Mouse (Mus musculus) midbrain, embryonic 12.5 days (tissue): ENCODE data around the gene Pcdh7. TPM values are rescaled to one million over a fixed set of nuclear protein-coding genes. Genes with fewer than 3 reads are reported as not detected.
A peak's percentile ranks its signal among the peaks of the same experiment; 100 is the strongest.

ENCODE experiments used
- ATAC-seq: fragments of 200-750 bp; cut with Nextera tagmentation; 2 replicates; pipeline ENCODE4 v1.8.0; 2017; ENCODE audit warnings: low read depth, moderate TSS enrichment, moderate library complexity; ENCODE audit not compliant: low FRiP score
- H3K27ac ChIP-seq: fragments of 300-500 bp; sonication (generic); replicated peaks from 2 replicates; pipeline ENCODE4 v1.5.1; 2016; ENCODE audit warnings: mild to moderate bottlenecking
- H3K27me3 ChIP-seq: fragments of 300-500 bp; sonication (generic); 2 replicates; pipeline ENCODE4 v1.6.1; 2016; ENCODE audit warnings: mild to moderate bottlenecking
- H3K36me3 ChIP-seq: fragments of 300-500 bp; sonication (generic); 2 replicates; pipeline ENCODE4 v1.6.1; 2016
- H3K4me1 ChIP-seq: fragments of 300-500 bp; sonication (generic); 2 replicates; pipeline ENCODE4 v1.6.1; 2016
- H3K4me2 ChIP-seq: fragments of 300-500 bp; sonication (generic); replicated peaks from 2 replicates; pipeline ENCODE4 v1.6.1; 2016; ENCODE audit warnings: mild to moderate bottlenecking, moderate library complexity
- H3K4me3 ChIP-seq: fragments of 300-500 bp; sonication (generic); 2 replicates; pipeline ENCODE4 v1.5.1; 2016; ENCODE audit warnings: mild to moderate bottlenecking
- H3K9ac ChIP-seq: fragments of 300-500 bp; sonication (generic); replicated peaks from 2 replicates; pipeline ENCODE4 v1.6.1; 2016; ENCODE audit warnings: mild to moderate bottlenecking, moderate library complexity
- H3K9me3 ChIP-seq: fragments of 300-500 bp; sonication (generic); 2 replicates; pipeline ENCODE4 v1.6.1; 2016; ENCODE audit warnings: mild to moderate bottlenecking
- whole genome bisulfite sequencing: fragments of 180-500 bp; shearing (Covaris S2); methylation state at CpG from one replicate; pipeline ENCODE4 v1.1.7; 2016; 5-methylcytosine and 5-hydroxymethylcytosine counted together
- polyA plus RNA-seq: library from polyadenylated mRNA; unstranded; fragments of >200 nt; fragmentation: Nextera tagmentation; extraction: Ambion mirVana; gene quantifications from 2 replicates; pipeline ENCODE4 v1.2.1, GENCODE M21; 2016

The Pcdh7 gene
- polyA plus RNA-seq, 1 experiment from 2014 or later, result 11.6 TPM

DNA sequence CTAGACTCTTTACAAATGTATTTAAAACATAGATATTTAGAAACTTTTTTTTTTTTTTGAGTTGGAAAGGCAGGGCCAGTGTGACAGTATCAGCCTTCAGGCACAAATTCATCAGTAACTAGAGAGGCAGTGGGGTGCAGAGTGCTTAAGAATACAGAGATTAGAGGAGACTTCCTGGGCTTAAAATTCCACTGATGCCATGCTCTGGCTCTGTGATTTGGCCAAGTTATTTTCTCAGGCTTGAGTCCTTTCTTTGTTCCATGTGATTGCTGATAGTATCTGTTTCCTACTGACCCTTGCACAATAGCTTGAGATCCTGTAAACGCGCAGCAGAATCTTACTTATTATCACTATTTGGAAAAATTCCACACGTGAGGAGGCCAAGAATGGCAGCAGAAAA is 60.3 kb downstream of the Pcdh7 start:
- no peaks in the 10 kb centered on the region for H3K4me1 ChIP-seq
- no peaks in the 10 kb centered on the region for H3K36me3 ChIP-seq
- no peaks in the 10 kb centered on the region for H3K27me3 ChIP-seq
- H3K9ac ChIP-seq, result no peak overlapping the region
- H3K27ac ChIP-seq, result no peak overlapping the region
- H3K9me3 ChIP-seq, result no peaks in the 10 kb centered on the region
- 22% methylated on average over 3 of the region's 3 CpGs for WGBS
- no peak overlapping the region for H3K4me2 ChIP-seq
- no peak for ATAC-seq
- H3K4me3 ChIP-seq, result no peak overlapping the region

GRCm38 (mm10) chr5:57779951-57780350 is 62.2 kb downstream of the Pcdh7 start:
- Histone ChIP-seq H3K9me3 (no peaks in the 10 kb centered on the region), H3K27ac (no peak overlapping the region), H3K9ac (no peak overlapping the region), H3K27me3 (no peaks in the 10 kb centered on the region), H3K4me3 (no peak overlapping the region), H3K36me3 (no peaks in the 10 kb centered on the region), H3K4me2 (no peak overlapping the region), H3K4me1 (no peaks in the 10 kb centered on the region)
- ATAC-seq, result no peak

DNA sequence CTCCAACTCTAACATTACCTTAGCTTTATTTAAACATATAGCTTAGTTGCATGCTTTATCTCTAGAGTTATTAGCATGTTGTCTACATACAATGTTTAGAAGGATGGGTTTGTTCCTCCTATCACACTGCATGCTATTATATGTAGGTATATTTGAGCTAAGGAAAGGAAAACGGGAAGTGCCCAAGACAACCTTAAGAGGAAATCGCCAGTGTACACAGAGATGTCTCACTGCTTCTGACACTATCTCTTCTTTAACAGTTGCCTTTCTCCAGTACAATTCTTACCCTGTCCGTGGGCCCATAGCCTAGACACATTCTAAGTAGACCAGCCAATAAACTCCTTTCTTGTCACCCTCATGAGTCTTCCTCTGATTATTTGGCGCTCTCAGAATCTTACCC is 62.8 kb downstream of the Pcdh7 start:
- no peak overlapping the region for H3K4me3 ChIP-seq
- no peak overlapping the region for H3K4me2 ChIP-seq
- 80% methylated on average over 4 of the region's 4 CpGs for WGBS
- H3K4me1 ChIP-seq, result no peaks in the 10 kb centered on the region
- H3K9me3 ChIP-seq, result no peaks in the 10 kb centered on the region
- no peak for ATAC-seq
- no peak overlapping the region for H3K9ac ChIP-seq
- H3K27me3 ChIP-seq, result no peaks in the 10 kb centered on the region
- H3K27ac ChIP-seq, result no peak overlapping the region
- H3K36me3 ChIP-seq, result no peaks in the 10 kb centered on the region

DNA sequence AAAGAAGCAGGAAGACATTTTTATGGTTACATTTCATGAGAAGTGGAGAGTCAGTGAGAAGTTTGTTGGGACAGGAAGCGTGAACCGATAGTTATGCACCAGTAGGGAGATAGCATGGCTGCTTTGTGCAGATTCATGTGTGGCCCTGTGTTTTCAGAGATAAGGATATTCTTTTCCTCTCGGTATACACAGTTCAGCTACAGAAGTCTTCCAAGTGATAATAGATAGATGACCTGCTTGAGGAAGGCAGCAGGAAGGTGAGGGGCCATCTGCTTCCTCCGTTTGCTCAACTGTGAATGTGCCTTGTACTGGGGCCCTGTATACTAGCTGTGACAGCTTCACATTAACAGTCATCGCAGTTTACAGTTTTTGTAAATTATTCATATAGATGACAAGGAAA is 64.2 kb downstream of the Pcdh7 start:
- no peaks in the 10 kb centered on the region for H3K4me1 ChIP-seq
- H3K9ac ChIP-seq, result no peak overlapping the region
- no peak overlapping the region for H3K27ac ChIP-seq
- ATAC-seq, result no peak
- no peak overlapping the region for H3K4me3 ChIP-seq
- no peaks in the 10 kb centered on the region for H3K36me3 ChIP-seq
- H3K9me3 ChIP-seq, result no peaks in the 10 kb centered on the region
- 94% methylated on average over 5 of the region's 5 CpGs for WGBS
- no peak overlapping the region for H3K4me2 ChIP-seq
- no peaks in the 10 kb centered on the region for H3K27me3 ChIP-seq

- no peak for ATAC-seq
- H3K4me1 ChIP-seq, result no peaks in the 10 kb centered on the region
- no peak overlapping the region for H3K4me3 ChIP-seq
- 77% methylated on average over 3 of the region's 3 CpGs for WGBS
- H3K9me3 ChIP-seq, result no peaks in the 10 kb centered on the region
- H3K4me2 ChIP-seq, result no peak overlapping the region
- H3K27ac ChIP-seq, result no peak overlapping the region
- no peaks in the 10 kb centered on the region for H3K27me3 ChIP-seq
- no peaks in the 10 kb centered on the region for H3K36me3 ChIP-seq
- H3K9ac ChIP-seq, result no peak overlapping the region
These were observed 64.8 kb downstream of the Pcdh7 start for GRCm38 (mm10) chr5:57782546-57782945.

DNA sequence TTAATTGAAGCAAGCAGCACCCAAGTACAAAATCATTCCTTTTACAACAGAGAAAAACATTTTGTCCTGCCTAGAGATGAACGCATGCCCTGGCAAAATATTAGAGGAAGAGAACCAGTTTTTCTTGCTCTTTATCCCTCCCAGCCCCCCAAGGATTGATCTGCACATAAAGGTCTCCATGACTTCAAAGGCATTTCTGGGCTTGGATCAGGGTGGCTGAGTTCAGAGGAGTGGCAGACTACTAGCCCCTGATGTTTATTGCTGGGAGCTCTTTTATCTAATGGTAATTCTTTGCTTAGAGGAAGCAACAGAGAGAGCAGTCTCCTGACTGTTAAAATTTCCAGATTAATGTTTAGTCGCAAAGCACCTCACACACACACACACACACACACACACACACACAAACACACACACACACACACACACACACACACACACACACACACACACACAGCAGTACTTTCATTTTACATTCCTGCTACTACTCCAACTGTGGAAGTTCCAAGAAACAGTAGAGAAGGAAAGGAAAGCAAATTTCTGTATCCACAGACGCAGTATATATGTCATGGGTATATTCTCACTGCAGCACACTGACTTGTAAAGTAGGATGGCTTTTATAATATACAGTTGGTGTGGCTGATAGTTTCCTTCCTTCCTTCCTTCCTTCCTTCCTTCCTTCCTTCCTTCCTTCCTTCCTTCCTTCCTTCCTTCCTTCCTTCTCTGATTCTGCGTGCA is 71.2 kb downstream of the Pcdh7 start:
- WGBS, result 51% methylated on average over 2 of the region's 4 CpGs
- ATAC-seq, result 0 out of 2 replicates have a peak, but pooled peaks have one; percentile 54
- no peak overlapping the region for H3K27ac ChIP-seq
- H3K4me1 ChIP-seq, result 0 out of 2 replicates have a peak, but pooled peaks cover 2% of the 10 kb centered on the region
- no peak overlapping the region for H3K4me2 ChIP-seq
- H3K4me3 ChIP-seq, result no peak overlapping the region
- H3K9ac ChIP-seq, result no peak overlapping the region
- H3K9me3 ChIP-seq, result no peaks in the 10 kb centered on the region
- no peaks in the 10 kb centered on the region for H3K27me3 ChIP-seq
- no peaks in the 10 kb centered on the region for H3K36me3 ChIP-seq

DNA sequence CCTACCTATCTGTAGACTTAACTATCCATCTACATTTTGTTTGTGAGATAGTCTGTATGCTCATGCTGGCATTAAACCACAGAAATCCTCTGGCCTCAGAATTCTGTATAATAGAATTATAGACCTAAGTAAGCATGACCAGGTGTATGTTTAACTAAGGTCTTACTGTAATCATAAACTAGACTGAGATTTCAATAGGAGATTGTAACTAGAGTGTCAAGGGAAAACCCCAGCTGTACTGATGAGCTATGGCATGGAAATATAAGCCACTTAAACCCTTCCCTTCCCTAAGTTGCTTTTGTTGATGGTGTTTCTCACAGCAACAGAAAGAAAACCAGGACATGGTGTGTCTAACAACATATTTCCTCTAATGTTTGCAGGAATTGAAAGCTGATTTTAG is 78.6 kb downstream of the Pcdh7 start:
- Histone ChIP-seq H3K4me1 (no peaks in the 10 kb centered on the region), H3K4me3 (no peak overlapping the region), H3K27me3 (no peaks in the 10 kb centered on the region), H3K36me3 (no peaks in the 10 kb centered on the region), H3K9ac (no peak overlapping the region), H3K27ac (no peak overlapping the region), H3K9me3 (no peaks in the 10 kb centered on the region), H3K4me2 (no peak overlapping the region)
- no peak for ATAC-seq

GRCm38 (mm10) chr5:57797951-57798670 is 80.3 kb downstream of the Pcdh7 start:
- H3K9ac ChIP-seq, result no peak overlapping the region
- no peak for ATAC-seq
- no peak overlapping the region for H3K27ac ChIP-seq
- H3K4me1 ChIP-seq, result no peaks in the 10 kb centered on the region
- H3K27me3 ChIP-seq, result no peaks in the 10 kb centered on the region
- no peaks in the 10 kb centered on the region for H3K36me3 ChIP-seq
- no peaks in the 10 kb centered on the region for H3K9me3 ChIP-seq
- no peak overlapping the region for H3K4me2 ChIP-seq
- WGBS, result 84% methylated on average over 7 of the region's 7 CpGs
- no peak overlapping the region for H3K4me3 ChIP-seq

DNA sequence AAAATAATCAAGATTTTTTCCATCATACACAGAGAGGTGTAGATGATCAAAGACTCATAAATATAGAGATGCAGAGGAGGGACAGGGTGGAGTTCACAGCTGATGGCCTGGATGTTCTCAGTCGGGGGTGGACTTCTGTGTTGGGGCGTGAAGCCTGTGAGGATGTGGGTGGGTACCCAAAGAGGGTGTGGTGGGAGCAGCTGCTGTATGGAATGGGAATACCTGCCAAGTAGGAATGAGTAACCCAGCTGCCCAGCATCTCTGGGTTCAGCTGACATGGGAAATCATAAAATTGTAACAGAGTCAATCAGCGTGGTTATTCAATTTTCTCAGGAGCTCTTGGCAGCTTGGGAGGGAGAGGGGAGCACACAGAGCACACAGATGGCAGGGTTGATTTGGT is 85.3 kb downstream of the Pcdh7 start:
- ATAC-seq, result no peak
- no peak overlapping the region for H3K9ac ChIP-seq
- H3K27ac ChIP-seq, result no peak overlapping the region
- H3K4me1 ChIP-seq, result no peaks in the 10 kb centered on the region
- H3K4me2 ChIP-seq, result no peak overlapping the region
- no peaks in the 10 kb centered on the region for H3K9me3 ChIP-seq
- H3K4me3 ChIP-seq, result no peak overlapping the region
- WGBS, result 77% methylated on average over 3 of the region's 3 CpGs
- no peaks in the 10 kb centered on the region for H3K27me3 ChIP-seq
- no peaks in the 10 kb centered on the region for H3K36me3 ChIP-seq

GRCm38 (mm10) chr5:57803890-57804289 is 86.1 kb downstream of the Pcdh7 start:
- Histone ChIP-seq H3K4me3 (no peak overlapping the region), H3K4me1 (no peaks in the 10 kb centered on the region), H3K27ac (no peak overlapping the region), H3K9ac (no peak overlapping the region), H3K9me3 (no peaks in the 10 kb centered on the region), H3K4me2 (no peak overlapping the region), H3K36me3 (no peaks in the 10 kb centered on the region), H3K27me3 (no peaks in the 10 kb centered on the region)
- 82% methylated on average over 5 of the region's 5 CpGs for WGBS
- no peak for ATAC-seq

DNA sequence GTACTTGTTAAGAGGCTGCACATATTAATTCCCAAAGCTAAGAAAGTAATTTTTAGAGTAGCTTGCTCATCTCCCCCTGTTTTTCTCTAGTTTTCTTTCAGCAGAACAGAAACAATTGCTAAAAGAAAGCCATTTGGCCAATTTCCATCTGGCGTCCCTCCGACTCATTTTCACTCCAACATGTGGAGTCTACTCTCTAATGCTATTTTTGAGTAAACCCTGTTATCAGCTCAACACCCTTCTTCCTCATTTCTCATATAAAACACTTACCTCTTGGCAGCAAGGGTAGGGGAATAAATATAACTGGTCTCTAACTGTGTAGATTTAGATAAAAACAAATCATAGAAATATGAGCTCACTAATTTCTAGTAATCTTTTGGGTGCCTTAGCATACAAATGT is 89.6 kb downstream of the Pcdh7 start:
- Histone ChIP-seq H3K27ac (no peak overlapping the region), H3K4me1 (no peaks in the 10 kb centered on the region), H3K9me3 (no peaks in the 10 kb centered on the region), H3K9ac (no peak overlapping the region), H3K4me3 (no peak overlapping the region), H3K27me3 (no peaks in the 10 kb centered on the region), H3K36me3 (no peaks in the 10 kb centered on the region), H3K4me2 (no peak overlapping the region)
- ATAC-seq, result no peak
- 89% methylated on average over 2 of the region's 2 CpGs for WGBS

- Histone ChIP-seq H3K9ac (no peak overlapping the region), H3K9me3 (no peaks in the 10 kb centered on the region), H3K27ac (no peak overlapping the region), H3K4me1 (no peaks in the 10 kb centered on the region), H3K4me3 (no peak overlapping the region), H3K4me2 (no peak overlapping the region), H3K27me3 (no peaks in the 10 kb centered on the region), H3K36me3 (no peaks in the 10 kb centered on the region)
- no peak for ATAC-seq
- 84% methylated on average over 1 of the region's 1 CpGs for WGBS
These were observed 92.9 kb downstream of the Pcdh7 start for GRCm38 (mm10) chr5:57810641-57811040.
